Mouse (Mus musculus): ENCODE results near the gene Odf4.

DNA sequence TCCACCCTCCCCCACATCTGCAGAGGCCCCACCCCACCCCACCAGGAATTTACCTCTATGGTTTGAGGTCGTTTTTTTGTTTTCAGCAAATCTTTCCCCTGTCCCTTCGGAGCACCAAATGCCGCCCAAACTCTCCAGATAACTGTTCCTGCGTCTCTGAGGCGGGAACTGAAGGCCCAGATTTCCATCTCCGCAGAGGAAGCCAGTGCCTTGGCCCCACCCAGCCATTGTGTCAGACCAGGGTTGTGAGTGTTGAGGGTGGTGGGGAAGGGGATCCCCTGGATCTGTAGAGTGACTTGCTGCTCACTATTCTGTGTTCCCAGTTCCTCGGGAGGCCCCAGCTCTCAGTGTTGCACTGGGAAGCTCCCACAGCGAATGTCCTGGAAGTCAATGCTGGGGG is 30.4 kb upstream of the Odf4 start, which contains the start of gene Arhgef15:
- TF ChIP-seq EP300 (optimal IDR thresholded peaks at IDR 0.05) (no peak), CTCF (IDR thresholded peaks at IDR 0.05; ENCODE audit: low read depth) (no peak)
